Mouse (Mus musculus) heart, embryonic 16.5 days (tissue): ENCODE measurements at regions not wholly inside any gene's neighbourhood (a gene's known extent, or its start where the extent isn't known, plus 50 kb on each side); places are given as distances from the start of the nearest gene placed in this dataset.

Experiments
- ATAC-seq: fragments of 200-750 bp; cut with Nextera tagmentation; replicated peaks from 2 replicates; pipeline ENCODE4 v1.8.0; 2017; ENCODE audit warnings: moderate number of reproducible peaks; ENCODE audit not compliant: insufficient read depth, low FRiP score; ENCODE audit errors: extremely low read depth
- H3K27ac ChIP-seq: fragments of 300-500 bp; sonication (generic); 2 replicates; pipeline ENCODE4 v1.5.1; 2014; ENCODE audit warnings: mild to moderate bottlenecking, low read length, control low read depth, moderate library complexity
- H3K27me3 ChIP-seq: fragments of 300-500 bp; sonication (generic); 2 replicates; pipeline ENCODE4 v1.6.1; 2014; ENCODE audit warnings: low read length, mixed read lengths; ENCODE audit not compliant: control insufficient read depth, insufficient read depth
- H3K36me3 ChIP-seq: fragments of 300-500 bp; sonication (generic); 2 replicates; pipeline ENCODE4 v1.6.1; 2014; ENCODE audit not compliant: control insufficient read depth, insufficient read depth
- H3K4me1 ChIP-seq: fragments of 300-500 bp; sonication (generic); 2 replicates; pipeline ENCODE4 v1.6.1; 2014; ENCODE audit warnings: low read length, mixed read lengths; ENCODE audit not compliant: control insufficient read depth, insufficient read depth
- H3K4me2 ChIP-seq: fragments of 300-500 bp; sonication (generic); 2 replicates; pipeline ENCODE4 v1.6.1; 2014; ENCODE audit warnings: low read depth, mild to moderate bottlenecking, control low read depth, low read length
- H3K4me3 ChIP-seq: fragments of 300-500 bp; sonication (generic); 2 replicates; pipeline ENCODE4 v1.5.1; 2014; ENCODE audit warnings: mild to moderate bottlenecking, control low read depth, low read length
- H3K9ac ChIP-seq: fragments of 300-500 bp; sonication (generic); 2 replicates; pipeline ENCODE4 v1.6.1; 2014; ENCODE audit warnings: low read length, control low read depth
- H3K9me3 ChIP-seq: fragments of 300-500 bp; sonication (generic); replicated peaks from 2 replicates; pipeline ENCODE4 v1.6.1; 2016; ENCODE audit warnings: low read length; ENCODE audit not compliant: control insufficient read depth
- WGBS: fragments of 180-500 bp; shearing (Covaris S2); extraction: QIAGEN DNeasy Blood & Tissue Kit; methylation state at CpG from one replicate; pipeline ENCODE4 v1.1.7; 2014; 5-methylcytosine and 5-hydroxymethylcytosine counted together

GRCm38 (mm10) chr16:5787206-5787605 lies 97.9 kb upstream of the Rbfox1 start:
- Histone ChIP-seq H3K36me3 (no peaks in the 10 kb centered on the region), H3K4me1 (no peaks in the 10 kb centered on the region), H3K4me2 (no peak overlapping the region), H3K27me3 (no peaks in the 10 kb centered on the region), H3K4me3 (no peak overlapping the region), H3K9me3 (no peaks in the 10 kb centered on the region), H3K27ac (no peak overlapping the region), H3K9ac (no peak overlapping the region)
- no peak for ATAC-seq

DNA sequence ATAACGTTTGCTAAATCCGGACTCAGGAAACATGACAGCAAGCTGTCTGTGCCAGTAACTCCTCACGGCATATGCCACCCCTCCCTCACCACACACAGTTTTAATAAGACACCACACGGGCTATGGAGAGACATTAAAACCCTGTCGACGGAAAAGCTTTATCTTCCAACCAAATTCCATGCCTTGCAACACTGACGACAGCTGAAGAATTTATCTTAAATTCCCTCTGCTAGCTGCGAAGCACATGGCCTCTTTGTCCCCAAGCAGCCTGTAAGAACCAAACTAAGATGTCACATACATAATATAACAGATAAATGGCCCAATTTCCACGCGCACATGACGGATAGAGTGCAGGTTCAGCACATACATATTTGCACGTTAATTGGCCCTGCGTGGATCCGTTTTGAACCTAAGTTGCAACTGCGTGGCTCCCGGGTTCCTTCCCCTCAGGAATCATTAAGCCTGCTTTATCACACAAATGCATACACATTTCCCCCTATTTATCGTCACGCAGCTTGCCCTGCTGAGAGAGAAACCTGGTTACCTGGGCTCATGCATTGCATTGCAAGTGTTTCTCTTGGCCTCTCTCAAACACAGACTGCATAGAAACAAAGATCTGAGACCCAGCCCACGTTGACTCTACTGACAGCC lies 118.3 kb upstream of the Rbfox1 start:
- H3K27ac ChIP-seq: no peak overlapping the region
- no peaks in the 10 kb centered on the region for H3K9me3 ChIP-seq
- H3K36me3 ChIP-seq: no peaks in the 10 kb centered on the region
- ATAC-seq: no peak
- WGBS: 74% methylated on average over 19 of the region's 19 CpGs
- no peak overlapping the region for H3K9ac ChIP-seq
- H3K4me1 ChIP-seq: no peaks in the 10 kb centered on the region
- H3K4me3 ChIP-seq: no peak overlapping the region
- no peaks in the 10 kb centered on the region for H3K27me3 ChIP-seq
- no peak overlapping the region for H3K4me2 ChIP-seq

- H3K4me2 ChIP-seq: no peak overlapping the region
- H3K4me1 ChIP-seq: no peaks in the 10 kb centered on the region
- H3K27ac ChIP-seq: no peak overlapping the region
- H3K4me3 ChIP-seq: no peak overlapping the region
- WGBS: 18% methylated on average over 4 of the region's 4 CpGs
- no peak for ATAC-seq
- H3K9ac ChIP-seq: no peak overlapping the region
- no peaks in the 10 kb centered on the region for H3K27me3 ChIP-seq
- no peaks in the 10 kb centered on the region for H3K36me3 ChIP-seq
- no peaks in the 10 kb centered on the region for H3K9me3 ChIP-seq
Observed at GRCm38 (mm10) chr16:5765143-5765542, 120.0 kb upstream of the Rbfox1 start.

DNA sequence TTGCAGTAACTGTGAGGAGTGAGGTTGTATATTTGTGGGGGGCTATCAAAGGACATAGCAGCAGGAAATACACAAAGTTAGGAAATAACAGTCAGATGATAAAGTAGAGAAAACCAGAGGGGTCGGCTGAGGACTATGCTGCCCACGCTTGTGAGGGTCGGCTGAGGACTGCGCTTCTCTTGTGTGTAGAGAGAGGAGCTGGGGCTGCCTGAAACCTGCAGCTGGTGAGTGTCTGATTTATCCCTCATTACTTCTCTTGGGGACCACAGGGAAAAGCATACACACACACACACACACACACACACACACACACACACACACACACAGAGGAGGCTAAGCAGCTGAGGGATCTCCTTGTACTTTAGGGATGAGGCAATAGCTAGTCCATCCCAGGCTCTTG lies 124.3 kb upstream of the Rbfox1 start:
- H3K27me3 ChIP-seq: no peaks in the 10 kb centered on the region
- no peak overlapping the region for H3K4me3 ChIP-seq
- no peak overlapping the region for H3K4me2 ChIP-seq
- ATAC-seq: no peak
- no peaks in the 10 kb centered on the region for H3K4me1 ChIP-seq
- no peaks in the 10 kb centered on the region for H3K36me3 ChIP-seq
- WGBS: 78% methylated on average over 4 of the region's 4 CpGs
- H3K9ac ChIP-seq: no peak overlapping the region
- no peaks in the 10 kb centered on the region for H3K9me3 ChIP-seq
- no peak overlapping the region for H3K27ac ChIP-seq

- Histone ChIP-seq H3K36me3 (no peaks in the 10 kb centered on the region), H3K4me1 (no peaks in the 10 kb centered on the region)
- 72% methylated on average over 2 of the region's 2 CpGs for WGBS
Observed at GRCm38 (mm10) chr16:5759021-5759420, 126.1 kb upstream of the Rbfox1 start.

DNA sequence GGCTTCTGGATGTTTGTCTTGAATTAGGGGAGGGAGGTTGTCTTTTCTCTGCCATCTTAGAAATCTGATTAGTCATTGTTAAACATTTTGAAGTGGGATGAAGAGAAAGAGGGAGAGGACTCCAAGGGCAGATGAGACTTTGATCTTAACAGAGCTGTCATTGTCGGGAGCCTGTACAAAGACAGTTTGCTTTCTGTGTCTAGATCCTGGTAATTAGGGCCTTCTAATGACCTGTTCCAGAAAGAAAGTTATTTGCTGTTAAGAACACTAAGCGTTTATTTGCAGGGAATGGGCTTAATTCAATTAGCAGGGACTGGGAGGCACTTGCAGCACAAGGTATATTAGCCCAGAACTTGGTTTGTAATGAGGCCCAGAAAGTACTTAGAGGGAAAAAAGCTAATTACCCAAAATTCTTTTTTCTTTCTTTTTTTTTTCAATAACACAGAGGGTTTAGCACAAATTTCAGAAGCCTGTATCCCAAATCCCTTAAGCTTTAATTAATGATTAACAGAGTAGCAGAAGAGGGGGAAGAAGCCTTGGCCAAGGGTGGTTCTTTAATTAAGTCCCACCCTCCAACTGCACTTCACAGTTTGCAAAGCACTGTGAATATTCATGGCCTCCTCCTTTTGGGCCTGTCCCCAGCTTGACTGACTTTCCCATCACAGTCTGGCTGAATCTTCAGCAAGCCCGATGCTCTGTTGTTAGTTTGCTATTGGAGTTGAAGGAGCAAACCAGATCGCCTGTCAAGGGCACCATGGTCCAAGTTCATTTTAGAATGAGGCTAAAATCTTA lies 142.2 kb upstream of the Rbfox1 start:
- no peak for ATAC-seq
- H3K4me3 ChIP-seq: no peak overlapping the region
- H3K27ac ChIP-seq: no peak overlapping the region
- no peaks in the 10 kb centered on the region for H3K36me3 ChIP-seq
- 58% methylated on average over 4 of the region's 4 CpGs for WGBS
- H3K9me3 ChIP-seq: no peaks in the 10 kb centered on the region
- no peaks in the 10 kb centered on the region for H3K4me1 ChIP-seq
- no peaks in the 10 kb centered on the region for H3K27me3 ChIP-seq
- no peak overlapping the region for H3K4me2 ChIP-seq
- no peak overlapping the region for H3K9ac ChIP-seq

More at GRCm38 (mm10) chr16:5759021-5759420, 126.1 kb upstream of the Rbfox1 start:
- Histone ChIP-seq H3K4me2 (no peak overlapping the region), H3K9ac (no peak overlapping the region), H3K4me3 (no peak overlapping the region), H3K27ac (no peak overlapping the region), H3K27me3 (no peaks in the 10 kb centered on the region), H3K9me3 (no peaks in the 10 kb centered on the region)
- ATAC-seq: no peak

- no peaks in the 10 kb centered on the region for H3K36me3 ChIP-seq
- 68% methylated on average over 7 of the region's 7 CpGs for WGBS
- H3K9ac ChIP-seq: no peak overlapping the region
- no peak overlapping the region for H3K4me2 ChIP-seq
- no peaks in the 10 kb centered on the region for H3K27me3 ChIP-seq
- H3K4me3 ChIP-seq: no peak overlapping the region
- H3K9me3 ChIP-seq: no peaks in the 10 kb centered on the region
- no peak overlapping the region for H3K27ac ChIP-seq
- H3K4me1 ChIP-seq: no peaks in the 10 kb centered on the region
- 0 out of 2 replicates have a peak, but pooled peaks have one; percentile 28 for ATAC-seq
Observed at GRCm38 (mm10) chr16:5740776-5741175, 144.4 kb upstream of the Rbfox1 start.

GRCm38 (mm10) chr16:5733608-5734007 lies 151.5 kb upstream of the Rbfox1 start:
- 50% methylated on average over 4 of the region's 4 CpGs for WGBS
- H3K4me1 ChIP-seq: no peaks in the 10 kb centered on the region
- no peak overlapping the region for H3K27ac ChIP-seq
- no peak; the same call in 1 of the 2 replicates for ATAC-seq
- H3K27me3 ChIP-seq: no peaks in the 10 kb centered on the region
- no peak overlapping the region for H3K4me3 ChIP-seq
- H3K36me3 ChIP-seq: no peaks in the 10 kb centered on the region
- H3K4me2 ChIP-seq: no peak overlapping the region
- no peaks in the 10 kb centered on the region for H3K9me3 ChIP-seq
- no peak overlapping the region for H3K9ac ChIP-seq

- H3K36me3 ChIP-seq: no peaks in the 10 kb centered on the region
- ATAC-seq: no peak
- no peak overlapping the region for H3K27ac ChIP-seq
- no peaks in the 10 kb centered on the region for H3K27me3 ChIP-seq
- H3K4me3 ChIP-seq: no peak overlapping the region
- H3K9ac ChIP-seq: no peak overlapping the region
- H3K4me2 ChIP-seq: no peak overlapping the region
- H3K9me3 ChIP-seq: no peaks in the 10 kb centered on the region
- H3K4me1 ChIP-seq: no peaks in the 10 kb centered on the region
Observed at GRCm38 (mm10) chr16:5722506-5722905, 162.6 kb upstream of the Rbfox1 start.
